Mouse (Mus musculus): ENCODE data around the gene Cyp21a1. TPM values are rescaled to one million over a fixed set of nuclear protein-coding genes. Genes with fewer than 3 reads are reported as not detected.
A peak's percentile ranks its signal among the peaks of the same experiment; 100 is the strongest.
"Not testable (repeated sequence)": the region's sequence is repeated elsewhere in the genome, so short reads cannot be mapped to it uniquely, and the experiment has no call there.

The Cyp21a1 gene
- polyA plus RNA-seq (2015; fragmentation: Nextera tagmentation; extraction: Ambion mirVana), result not detected in 2 replicates

DNA sequence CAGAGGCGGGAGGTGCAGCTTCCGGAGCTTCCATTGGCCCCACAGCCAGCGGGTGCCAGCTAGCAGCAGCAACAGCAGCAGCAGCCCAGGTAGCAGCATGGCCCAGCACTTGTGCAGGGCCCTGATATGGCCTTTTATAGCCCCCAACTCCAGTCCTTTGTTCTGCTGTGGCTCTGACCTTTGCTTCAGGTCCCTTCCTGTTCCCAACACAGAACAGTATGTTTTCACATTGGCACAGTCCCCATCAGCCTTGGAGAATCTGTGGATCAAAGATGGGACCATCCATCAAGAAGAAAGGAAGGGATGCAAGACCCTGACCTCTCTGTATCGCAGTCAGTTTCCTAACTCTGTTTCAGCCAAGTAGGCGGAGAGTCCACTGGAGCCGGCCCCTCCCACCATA is at the start of gene Cyp21a1:
Cyp21a1 (minus strand) TSS at position 261 of the 400 bp plus-strand sequence.
- H3K4me3 ChIP-seq (replicated peaks); H3K9me3 ChIP-seq (replicated peaks); H3K36me3 ChIP-seq; H3K27me3 ChIP-seq; DNase-seq; H3K4me1 ChIP-seq (replicated peaks); H3K9ac ChIP-seq; H3K27ac ChIP-seq; H3K4me2 ChIP-seq; ATAC-seq (ENCODE audit: low read depth): not testable (repeated sequence)
- WGBS (ENCODE audit: insufficient replicate concordance), result 78% methylated on average over 6 of the region's 6 CpGs

DNA sequence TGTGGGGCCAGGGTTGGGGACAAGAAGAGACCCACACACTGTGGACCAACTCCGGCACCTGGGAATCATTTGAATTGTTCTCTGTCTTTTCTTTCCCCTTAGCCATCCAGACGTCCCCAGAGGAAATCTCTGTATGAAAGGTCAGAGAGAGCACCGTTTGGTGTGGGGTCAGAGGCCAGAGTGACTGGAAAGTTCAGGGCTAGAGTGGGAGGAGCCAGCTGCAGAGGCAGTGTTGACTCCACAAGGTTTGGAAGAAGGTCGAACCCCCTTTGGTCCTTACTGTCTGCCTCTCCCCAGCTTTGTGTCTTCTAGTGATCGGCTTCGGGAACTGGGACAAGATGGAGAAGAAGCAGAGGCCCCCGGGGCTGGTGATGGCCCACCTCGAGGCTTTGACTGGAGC is 49.1 kb upstream of the Cyp21a1 start:
- ATAC-seq (ENCODE audit: low read depth) (no peak), DNase-seq (no peak)
- no peak overlapping the region for H3K4me3 ChIP-seq (replicated peaks)
- H3K27me3 ChIP-seq, result no peaks in the 10 kb centered on the region
- H3K4me2 ChIP-seq, result no peak overlapping the region
- 0 out of 2 replicates have a peak overlapping the region, but pooled peaks have one; percentile 8 for H3K9ac ChIP-seq
- no peaks in the 10 kb centered on the region for H3K9me3 ChIP-seq (replicated peaks)
- H3K36me3 ChIP-seq, result peaks cover 64% of the 10 kb centered on the region
- H3K4me1 ChIP-seq (replicated peaks), result peaks cover 57% of the 10 kb centered on the region
- no peak overlapping the region for H3K27ac ChIP-seq
- WGBS (ENCODE audit: insufficient replicate concordance), result 65% methylated on average over 8 of the region's 8 CpGs

GRCm38 (mm10) chr17:34850517-34851125 is 46.3 kb upstream of the Cyp21a1 start:
- WGBS (ENCODE audit: insufficient replicate concordance), result 1% methylated on average over 25 of the region's 25 CpGs
- peak overlapping the region; percentile 99 for H3K4me2 ChIP-seq
- H3K4me1 ChIP-seq (replicated peaks), result peaks cover 48% of the 10 kb centered on the region
- H3K9ac ChIP-seq, result peak overlapping the region; percentile 89
- peak overlapping the region; percentile 91 for H3K4me3 ChIP-seq (replicated peaks)
- DNase-seq (no peak), ATAC-seq (ENCODE audit: low read depth) (no peak; the same call in 1 of the 2 replicates)
- H3K27ac ChIP-seq, result peak overlapping the region; percentile 83
- H3K27me3 ChIP-seq, result no peaks in the 10 kb centered on the region
- no peaks in the 10 kb centered on the region for H3K9me3 ChIP-seq (replicated peaks)
- peaks cover 62% of the 10 kb centered on the region for H3K36me3 ChIP-seq

- H3K27me3 ChIP-seq, result no peaks in the 10 kb centered on the region
- peak; percentile 97 for DNase-seq
- under 1% methylated on average over 65 of the region's 65 CpGs for WGBS (ENCODE audit: insufficient replicate concordance)
- peak within 1 kb of the TSS; percentile 89 for H3K9ac ChIP-seq
- H3K4me1 ChIP-seq (replicated peaks), result peaks cover 48% of the 10 kb centered on the region
- no peaks in the 10 kb centered on the region for H3K9me3 ChIP-seq (replicated peaks)
- peak; percentile 94 for ATAC-seq (ENCODE audit: low read depth)
- peak within 1 kb of the TSS; percentile 83 for H3K27ac ChIP-seq
- H3K36me3 ChIP-seq, result peaks cover 62% of the 10 kb centered on the region
- peak within 1 kb of the TSS; percentile 91 for H3K4me3 ChIP-seq (replicated peaks)
- H3K4me2 ChIP-seq, result peak within 1 kb of the TSS; percentile 99
Observed at GRCm38 (mm10) chr17:34849722-34850516, 45.6 kb upstream of the Cyp21a1 start, which contains the start of the genes Skiv2l and Nelfe. Gene Skiv2l (minus strand): TSS chr17:34850210. Gene Nelfe (plus strand): TSS chr17:34850391.

DNA sequence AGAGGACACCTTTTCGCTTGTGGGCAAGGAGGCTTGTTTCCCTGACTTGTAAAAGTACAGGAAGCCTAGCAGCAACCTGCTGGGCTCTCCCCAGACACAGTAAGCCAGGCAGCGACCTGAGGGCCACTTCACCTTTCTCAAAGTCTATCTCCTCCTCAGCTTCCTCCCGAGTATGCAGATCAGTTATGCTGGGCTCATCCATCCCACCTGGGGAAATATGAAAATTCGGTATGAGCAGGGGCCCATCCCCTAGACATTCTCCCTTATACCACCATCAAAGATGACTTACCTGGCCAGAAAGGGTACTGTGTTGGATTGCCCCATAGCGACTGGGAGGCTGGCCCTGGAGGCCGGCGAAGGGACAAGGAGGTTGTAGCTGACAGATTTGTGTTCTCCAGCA is 43.3 kb upstream of the Cyp21a1 start:
- ATAC-seq (ENCODE audit: low read depth) (no peak), DNase-seq (no peak)
- no peaks in the 10 kb centered on the region for H3K27me3 ChIP-seq
- WGBS (ENCODE audit: insufficient replicate concordance), result 83% methylated on average over 7 of the region's 7 CpGs
- H3K4me1 ChIP-seq (replicated peaks), result peaks cover 34% of the 10 kb centered on the region
- H3K4me3 ChIP-seq (replicated peaks), result no peak overlapping the region
- no peak overlapping the region for H3K27ac ChIP-seq
- H3K36me3 ChIP-seq, result peaks cover 62% of the 10 kb centered on the region
- H3K9ac ChIP-seq, result no peak overlapping the region
- H3K4me2 ChIP-seq, result no peak overlapping the region
- no peaks in the 10 kb centered on the region for H3K9me3 ChIP-seq (replicated peaks)

DNA sequence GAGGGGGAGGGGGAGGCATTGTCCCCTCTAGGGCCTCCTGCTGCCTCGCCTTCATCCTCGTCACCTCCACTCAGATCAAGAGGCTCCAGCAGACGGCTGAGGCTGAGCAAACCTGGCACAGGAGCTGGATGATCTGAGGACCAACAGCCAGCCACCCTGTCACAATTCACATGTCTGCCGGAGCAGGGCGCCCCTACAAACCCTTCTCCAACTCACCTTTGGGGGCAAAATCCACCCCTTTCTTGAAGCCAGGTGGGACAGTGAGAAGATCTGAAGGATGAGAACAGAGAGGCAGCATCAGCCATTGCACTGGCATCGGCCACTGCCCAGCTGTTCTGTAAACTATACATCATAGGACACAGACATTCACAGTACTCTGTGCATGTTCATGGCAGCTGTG is 42.8 kb upstream of the Cyp21a1 start:
- H3K9me3 ChIP-seq (replicated peaks), result no peaks in the 10 kb centered on the region
- H3K4me2 ChIP-seq, result no peak overlapping the region
- H3K9ac ChIP-seq, result no peak overlapping the region
- H3K4me1 ChIP-seq (replicated peaks), result peaks cover 30% of the 10 kb centered on the region
- peaks cover 62% of the 10 kb centered on the region for H3K36me3 ChIP-seq
- WGBS (ENCODE audit: insufficient replicate concordance), result 85% methylated on average over 6 of the region's 6 CpGs
- no peak overlapping the region for H3K4me3 ChIP-seq (replicated peaks)
- H3K27me3 ChIP-seq, result no peaks in the 10 kb centered on the region
- ATAC-seq (ENCODE audit: low read depth) (no peak), DNase-seq (no peak)
- no peak overlapping the region for H3K27ac ChIP-seq

DNA sequence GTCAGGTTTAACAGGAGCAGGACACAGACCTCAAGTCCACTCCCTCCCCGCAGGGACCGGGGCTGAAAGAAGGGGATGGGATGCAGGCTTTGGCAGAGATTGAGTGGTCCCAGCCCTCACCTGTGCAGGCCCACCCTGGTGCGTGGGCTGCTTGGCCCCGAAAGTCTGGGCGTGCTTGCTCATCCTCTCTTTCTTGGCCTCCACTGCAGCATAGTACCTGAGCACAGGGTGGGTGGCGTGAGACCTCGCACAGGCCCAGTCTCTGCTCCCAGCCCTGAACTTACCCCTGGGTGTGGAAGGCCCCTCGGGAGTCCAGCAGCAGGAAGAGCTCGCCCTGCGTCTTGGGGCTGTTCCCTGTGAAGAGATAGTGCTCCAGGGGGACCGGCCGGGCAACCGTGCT is 40.5 kb upstream of the Cyp21a1 start:
- H3K36me3 ChIP-seq, result peaks cover 84% of the 10 kb centered on the region

DNA sequence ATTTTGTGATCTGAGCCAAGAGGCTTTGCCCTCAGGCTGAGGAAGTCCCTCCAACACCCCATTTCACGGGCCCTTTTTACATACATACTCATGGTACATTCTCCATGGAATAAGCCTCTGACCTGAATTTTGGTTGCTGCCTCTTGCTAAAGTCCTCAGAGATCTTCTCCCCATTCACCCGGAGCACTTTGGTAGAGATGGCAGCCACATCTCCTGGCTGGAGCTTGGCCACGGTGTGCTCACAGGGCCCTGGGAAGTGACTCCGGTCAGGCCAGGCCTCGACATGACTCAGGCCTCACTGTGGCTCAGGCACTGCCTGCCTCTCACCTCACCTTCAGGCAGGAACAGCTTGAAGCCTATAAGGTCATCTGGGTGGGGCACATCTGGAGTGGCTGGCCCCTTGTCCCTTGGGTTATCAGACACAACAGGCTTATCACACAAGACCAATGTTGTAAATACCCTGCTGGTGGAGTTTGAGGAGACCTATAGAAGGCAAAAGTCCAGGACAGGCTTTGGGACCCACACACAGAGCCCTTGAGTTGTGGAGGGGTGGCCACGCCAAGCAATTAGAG is 36.5 kb upstream of the Cyp21a1 start:
- Histone ChIP-seq H3K9ac (peak overlapping the region; percentile 47), H3K27me3 (no peaks in the 10 kb centered on the region), H3K27ac (peak overlapping the region; percentile 71), H3K36me3 (peaks cover 74% of the 10 kb centered on the region), H3K4me3 (replicated peaks) (no peak overlapping the region), H3K4me1 (replicated peaks) (peaks cover 45% of the 10 kb centered on the region), H3K4me2 (peak overlapping the region; percentile 24), H3K9me3 (replicated peaks) (no peaks in the 10 kb centered on the region)
- WGBS (ENCODE audit: insufficient replicate concordance), result 74% methylated on average over 6 of the region's 6 CpGs
- DNase-seq, result peak; percentile 32
- peak; percentile 26; the same call in 1 of the 2 replicates for ATAC-seq (ENCODE audit: low read depth)

More for the DNA sequence above, 40.5 kb upstream of the Cyp21a1 start:
- Histone ChIP-seq H3K4me1 (replicated peaks) (peaks cover 32% of the 10 kb centered on the region), H3K9me3 (replicated peaks) (no peaks in the 10 kb centered on the region), H3K4me3 (replicated peaks) (no peak overlapping the region), H3K4me2 (no peak overlapping the region), H3K27ac (no peak overlapping the region), H3K9ac (no peak overlapping the region), H3K27me3 (no peaks in the 10 kb centered on the region)
- 86% methylated on average over 13 of the region's 13 CpGs for WGBS (ENCODE audit: insufficient replicate concordance)
- DNase-seq (no peak), ATAC-seq (ENCODE audit: low read depth) (no peak)

DNA sequence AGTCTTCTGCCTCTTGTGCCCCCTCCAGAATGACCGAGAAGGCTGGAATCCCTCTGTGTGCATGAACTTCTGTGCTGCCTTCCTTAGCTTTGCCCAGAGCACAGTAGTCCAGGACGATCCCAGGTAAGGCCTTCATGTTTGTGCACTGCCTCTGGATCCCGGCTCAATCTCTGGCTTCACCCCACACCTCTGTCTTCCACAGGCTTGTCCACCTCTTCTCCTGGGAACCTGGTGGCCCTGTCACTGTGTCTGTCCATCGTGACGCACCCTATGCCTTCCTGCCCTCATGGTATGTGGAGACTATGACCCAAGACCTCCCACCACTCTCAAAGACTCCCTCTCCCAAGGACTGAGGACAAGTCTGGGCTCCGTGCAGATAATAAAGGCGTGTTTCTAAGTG is 34.4 kb upstream of the Cyp21a1 start:
- no peak overlapping the region for H3K9ac ChIP-seq
- H3K27me3 ChIP-seq, result no peaks in the 10 kb centered on the region
- DNase-seq (no peak), ATAC-seq (ENCODE audit: low read depth) (no peak)
- H3K9me3 ChIP-seq (replicated peaks), result no peaks in the 10 kb centered on the region
- WGBS (ENCODE audit: insufficient replicate concordance), result 82% methylated on average over 7 of the region's 7 CpGs
- H3K4me3 ChIP-seq (replicated peaks), result peak overlapping the region; percentile 19; the same call in 1 of the 2 replicates
- H3K4me2 ChIP-seq, result peak overlapping the region; percentile 32; the same call in 1 of the 2 replicates
- peaks cover 60% of the 10 kb centered on the region for H3K36me3 ChIP-seq
- peak overlapping the region; percentile 29 for H3K27ac ChIP-seq
- peaks cover 52% of the 10 kb centered on the region for H3K4me1 ChIP-seq (replicated peaks)

- Histone ChIP-seq H3K36me3 (peaks cover 60% of the 10 kb centered on the region), H3K4me2 (peak overlapping the region; percentile 99), H3K4me3 (replicated peaks) (peak overlapping the region; percentile 83), H3K27ac (peak overlapping the region; percentile 82), H3K9ac (peak overlapping the region; percentile 85), H3K27me3 (no peaks in the 10 kb centered on the region), H3K4me1 (replicated peaks) (peaks cover 52% of the 10 kb centered on the region), H3K9me3 (replicated peaks) (no peaks in the 10 kb centered on the region)
- ATAC-seq (ENCODE audit: low read depth) (peak; percentile 1; the same call in 1 of the 2 replicates), DNase-seq (no peak)
- WGBS (ENCODE audit: insufficient replicate concordance), result 33% methylated on average over 43 of the region's 43 CpGs
Observed at GRCm38 (mm10) chr17:34837464-34838324, 33.3 kb upstream of the Cyp21a1 start.

All from liver, embryonic 13.5 days (tissue).